Mouse (Mus musculus): ENCODE results near the gene Rab11b.
A peak's percentile ranks its signal among the peaks of the same experiment; 100 is the strongest.
"Not testable (repeated sequence)": the region's sequence is repeated elsewhere in the genome, so short reads cannot be mapped to it uniquely, and the experiment has no call there.

Rab11b gene

GRCm38 (mm10) chr17:33773871-33774572, 13.7 kb upstream of the Rab11b start:
- DNase-seq (ENCODE audit: extremely low read depth, insufficient read length, low spot score), result no peak

- no peak for DNase-seq (ENCODE audit: extremely low read depth, insufficient read length, low spot score)
Measured at GRCm38 (mm10) chr17:33773426-33773825, 13.1 kb upstream of the Rab11b start.

- DNase-seq (ENCODE audit: extremely low read depth, insufficient read length, low spot score), result no peak
Measured at GRCm38 (mm10) chr17:33771617-33772016, 11.3 kb upstream of the Rab11b start.

GRCm38 (mm10) chr17:33766389-33766788, 6.1 kb upstream of the Rab11b start:
- no peak for DNase-seq (ENCODE audit: extremely low read depth, insufficient read length, low spot score)

GRCm38 (mm10) chr17:33759767-33760254, 519 bp downstream of the Rab11b start:
- peak; percentile 93 for DNase-seq (ENCODE audit: extremely low read depth, insufficient read length, low spot score)

- DNase-seq (ENCODE audit: extremely low read depth, insufficient read length, low spot score), result peak; percentile 15
Measured at GRCm38 (mm10) chr17:33757231-33757630, 3.1 kb downstream of the Rab11b start.

- DNase-seq (ENCODE audit: extremely low read depth, insufficient read length, low spot score), result no peak
Measured at GRCm38 (mm10) chr17:33756108-33756790, 4.1 kb downstream of the Rab11b start.

GRCm38 (mm10) chr17:33755418-33756107, 4.8 kb downstream of the Rab11b start:
- peak; percentile 61 for DNase-seq (ENCODE audit: extremely low read depth, insufficient read length, low spot score)

GRCm38 (mm10) chr17:33754656-33755055, 5.7 kb downstream of the Rab11b start:
- DNase-seq (ENCODE audit: extremely low read depth, insufficient read length, low spot score), result no peak

- no peak for DNase-seq (ENCODE audit: extremely low read depth, insufficient read length, low spot score)
Measured at GRCm38 (mm10) chr17:33752297-33752696, 8.0 kb downstream of the Rab11b start.

- DNase-seq (ENCODE audit: extremely low read depth, insufficient read length, low spot score), result no peak
Measured at GRCm38 (mm10) chr17:33751181-33751580, 9.1 kb downstream of the Rab11b start.

GRCm38 (mm10) chr17:33749451-33749850, 10.9 kb downstream of the Rab11b start:
- DNase-seq (ENCODE audit: extremely low read depth, insufficient read length, low spot score), result no peak

GRCm38 (mm10) chr17:33746011-33746410, 14.3 kb downstream of the Rab11b start:
- DNase-seq (ENCODE audit: extremely low read depth, insufficient read length, low spot score), result peak; percentile 15

- no peak for DNase-seq (ENCODE audit: extremely low read depth, insufficient read length, low spot score)
Measured at GRCm38 (mm10) chr17:33744686-33745384, 15.5 kb downstream of the Rab11b start.

GRCm38 (mm10) chr17:33742420-33742819, 17.9 kb downstream of the Rab11b start:
- no peak for DNase-seq (ENCODE audit: extremely low read depth, insufficient read length, low spot score)

- not testable (repeated sequence) for DNase-seq (ENCODE audit: extremely low read depth, insufficient read length, low spot score)
Measured at GRCm38 (mm10) chr17:33733526-33733925, 26.8 kb downstream of the Rab11b start.

- DNase-seq (ENCODE audit: extremely low read depth, insufficient read length, low spot score), result not testable (repeated sequence)
Measured at GRCm38 (mm10) chr17:33732556-33733083, 27.7 kb downstream of the Rab11b start.

- no peak for DNase-seq (ENCODE audit: extremely low read depth, insufficient read length, low spot score)
Measured at GRCm38 (mm10) chr17:33729215-33729614, 31.1 kb downstream of the Rab11b start.

- DNase-seq (ENCODE audit: extremely low read depth, insufficient read length, low spot score), result no peak
Measured at GRCm38 (mm10) chr17:33728396-33728795, 31.9 kb downstream of the Rab11b start.

GRCm38 (mm10) chr17:33719736-33720378, 40.5 kb downstream of the Rab11b start:
- DNase-seq (ENCODE audit: extremely low read depth, insufficient read length, low spot score), result no peak
